Comparison of ENCODE assay signal across 8 mouse cellular contexts in genomic region chrX:20847816-20848215, GRCm38 (mm10). TPM values are rescaled to one million over a fixed set of nuclear protein-coding genes. Genes with fewer than 3 reads are reported as not detected.
DNase-seq lines count a peak whose midpoint lies in the region; ATAC-seq and TF ChIP-seq lines count a peak whose summit lies in the region.

No protein-coding gene starts in this region.

- 0 out of 2 replicates have a peak, but pooled peaks cover 3% of the 10 kb centered on the region for H3K9me3 ChIP-seq in megakaryocyte, embryonic 14.5 days
- no peaks in the 10 kb centered on the region for H3K9me3 ChIP-seq in liver, embryonic 14.5 days (ENCODE audit: control insufficient read depth, low read length)

- peak overlapping the region; percentile 50 for H3K4me2 ChIP-seq in liver, embryonic 14.5 days (ENCODE audit: low read depth)

- 15% methylated on average over 2 of the region's 2 CpGs for WGBS in liver, embryonic 14.5 days (ENCODE audit: insufficient replicate concordance)

- H3K4me3 ChIP-seq in megakaryocyte, embryonic 14.5 days (replicated peaks): peak overlapping the region; percentile 93
- peak overlapping the region in 1 of 2 experiments; percentile 72; a peak in 2 of 4 replicates for H3K4me3 ChIP-seq in liver, embryonic 14.5 days (ENCODE audit: insufficient read depth in 1 of 2, low read depth in 2 of 2, low read length in 2 of 2)

- H3K36me3 ChIP-seq in megakaryocyte, embryonic 14.5 days (replicated peaks; ENCODE audit: low read length): peaks cover 29% of the 10 kb centered on the region
- peaks cover 3% of the 10 kb centered on the region for H3K36me3 ChIP-seq in liver, embryonic 14.5 days (replicated peaks; ENCODE audit: control insufficient read depth, insufficient read depth, low read depth)

- peaks cover 6% of the 10 kb centered on the region for H3K27me3 ChIP-seq in megakaryocyte, embryonic 14.5 days (replicated peaks)
- no peaks in the 10 kb centered on the region for H3K27me3 ChIP-seq in liver, embryonic 14.5 days (ENCODE audit: control insufficient read depth, insufficient read depth, low read length)

- no peak overlapping the region for H3K27ac ChIP-seq in liver, embryonic 14.5 days

- ATAC-seq in megakaryocyte, adult 5-6 weeks (ENCODE audit: poor library complexity, severe bottlenecking): no peak
- ATAC-seq in liver, embryonic 14.5 days (ENCODE audit: insufficient read depth): no peak

- no peak overlapping the region for H3K9ac ChIP-seq in liver, embryonic 14.5 days (replicated peaks)

- TF ChIP-seq CTCF in liver, embryonic 14.5 days (IDR thresholded peaks at IDR 0.05; ENCODE audit: low read depth): no peak

- H3K4me1 ChIP-seq in megakaryocyte, embryonic 14.5 days: peaks cover 21% of the 10 kb centered on the region
- H3K4me1 ChIP-seq in liver, embryonic 14.5 days (replicated peaks; ENCODE audit: control insufficient read depth in 2 of 2, insufficient read depth in 2 of 2, low read length in 1 of 2): peaks cover 0 to 7% of the 10 kb centered on the region in 2 experiments; a peak in 1 of 4 replicates

- DNase-seq in embryo, embryonic 10.5 days (ENCODE audit: low spot score): peak; percentile 6
- DNase-seq in embryo, embryonic 10 days (ENCODE audit: low spot score): no peak
- no peak for DNase-seq in liver, embryonic 14.5 days (ENCODE audit: low read depth in 3 of 3, low spot score in 3 of 3)
- no peak for DNase-seq in frontal cortex, postnatal 14 days (ENCODE audit: low spot score in 2 of 2)
- no peak for DNase-seq in urinary bladder, postnatal 4 days (ENCODE audit: low spot score in 2 of 2)
- no peak for DNase-seq in kidney, postnatal 14 days

- TF ChIP-seq EP300 in liver, embryonic 14.5 days (IDR thresholded peaks at IDR 0.05; ENCODE audit: low read depth): no peak

RNA-seq across cellular contexts. Expression of gene Timp1, which starts 22.1 kb away (rescaled TPM):
- not detected in 2 replicates for polyA plus RNA-seq in megakaryocyte, embryonic 14.5 days (2012; ENCODE audit: insufficient read depth, low replicate concordance)
- total RNA-seq in megakaryocyte, adult 5-6 weeks (2015): not detected in 2 replicates
- total RNA-seq in megakaryocyte, adult 5-6 weeks (2017): 0.55 TPM in 1 of 2 replicates, not detected in the other
- polyA plus RNA-seq in liver, embryonic 14.5 days (2012; rRNA removed): 1.6 and 1.7 TPM in 2 replicates
- polyA plus RNA-seq in liver, embryonic 14.5 days (2014; fragmentation: Nextera tagmentation; extraction: Ambion mirVana): 2.0 and 2.8 TPM in 2 replicates

RNA-seq across cellular contexts. Expression of gene Araf, which starts 50.2 kb away (rescaled TPM):
- polyA plus RNA-seq in megakaryocyte, embryonic 14.5 days (2012; ENCODE audit: insufficient read depth, low replicate concordance): 9.4 and 43.5 TPM in 2 replicates
- 52.8 and 56.6 TPM in 2 replicates for total RNA-seq in megakaryocyte, adult 5-6 weeks (2015)
- total RNA-seq in megakaryocyte, adult 5-6 weeks (2017): 25.9 and 41.2 TPM in 2 replicates
- 38.3 and 43.3 TPM in 2 replicates for polyA plus RNA-seq in liver, embryonic 14.5 days (2012; rRNA removed)
- polyA plus RNA-seq in liver, embryonic 14.5 days (2014; fragmentation: Nextera tagmentation; extraction: Ambion mirVana): 33.3 and 35.1 TPM in 2 replicates
